Mouse (Mus musculus) cerebellum, adult 2 months (tissue): ENCODE measurements around the gene 1700113H08Rik.

Experiments
- CTCF ChIP-seq: fragments of 200-500 bp; IDR thresholded peaks from 2 replicates; pipeline ENCODE4 v1.5.1; 2011; ENCODE audit warnings: low read depth, mild to moderate bottlenecking, control low read depth, low read length, moderate library complexity, borderline replicate concordance; ENCODE audit not compliant: insufficient read depth
- POLR2A ChIP-seq: fragments of 200-500 bp; IDR thresholded peaks from 2 replicates; pipeline ENCODE4 v1.6.1; 2011; ENCODE audit warnings: low read length, control low read depth, borderline replicate concordance; ENCODE audit not compliant: insufficient read depth

- TF ChIP-seq CTCF = no peak
- TF ChIP-seq POLR2A = no peak
Observed at GRCm38 (mm10) chr10:87045273-87045672, 12.6 kb upstream of the 1700113H08Rik start.
